Comparison of ENCODE assay signal across 19 mouse cellular contexts in genomic region chr12:45975780-45976179, GRCm38 (mm10).
A peak's percentile ranks its signal among the peaks of the same experiment; 100 is the strongest.
DNase-seq lines count a peak whose midpoint lies in the region; ATAC-seq lines count a peak whose summit lies in the region.
"Had no signal": no experiment of that assay in that cellular context is flagged by ENCODE, and none has a peak within 500 bp of the region (broad histone marks: within the 10 kb centered on the region; RNA-seq: fewer than 3 reads in every experiment).

No protein-coding gene starts in this region.

- no peaks in the 10 kb centered on the region for H3K27me3 ChIP-seq in midbrain, embryonic 11.5 days (ENCODE audit: control insufficient read depth, insufficient read depth, low read length)
- H3K27me3 ChIP-seq in midbrain, embryonic 10.5 days (ENCODE audit: low read depth, poor library complexity, severe bottlenecking): no peaks in the 10 kb centered on the region
- H3K27me3 ChIP-seq: CH12.LX, Patski had no signal

- WGBS in midbrain, embryonic 11.5 days: 58% methylated on average over 2 of the region's 2 CpGs
- 68% methylated on average over 2 of the region's 2 CpGs for WGBS in midbrain, embryonic 10.5 days

- no peak overlapping the region for H3K4me3 ChIP-seq in midbrain, embryonic 11.5 days (ENCODE audit: low read depth, low read length)
- no peak overlapping the region for H3K4me3 ChIP-seq in midbrain, embryonic 10.5 days

- H3K27ac ChIP-seq in midbrain, embryonic 11.5 days (ENCODE audit: low read depth, low read length): no peak overlapping the region
- H3K27ac ChIP-seq in midbrain, embryonic 10.5 days (replicated peaks): no peak overlapping the region

- H3K4me1 ChIP-seq in midbrain, embryonic 11.5 days (ENCODE audit: control insufficient read depth, insufficient read depth, low read length): no peaks in the 10 kb centered on the region
- peaks cover 4% of the 10 kb centered on the region; the same call in 1 of the 2 replicates for H3K4me1 ChIP-seq in midbrain, embryonic 10.5 days

- H3K4me2 ChIP-seq in midbrain, embryonic 11.5 days: no peak overlapping the region

- H3K9ac ChIP-seq in midbrain, embryonic 11.5 days (ENCODE audit: low read length): no peak overlapping the region

- peak; percentile 54 for DNase-seq in heart, adult 11 months
- DNase-seq in heart, adult 9 months (ENCODE audit: low spot score in 2 of 2): no peak
- DNase-seq in midbrain, embryonic 11.5 days (ENCODE audit: low spot score, missing footprints): peak; percentile 75
- no peak for DNase-seq in midbrain, embryonic 10.5 days (ENCODE audit: low spot score)
- DNase-seq: adrenal gland, adult 2 months; adrenal gland, adult 8-10 months; adrenal gland, postnatal 10 days; adrenal gland, postnatal 14 days; adrenal gland, postnatal 25 days; adrenal gland, postnatal 36 days; B cell, adult 2 months; cerebellum, adult 11 months; cerebellum, adult 11-12 months; cerebellum, adult 18-20 months had no signal

- no peaks in the 10 kb centered on the region for H3K36me3 ChIP-seq in midbrain, embryonic 11.5 days (ENCODE audit: control insufficient read depth, insufficient read depth, low read length)
- no peaks in the 10 kb centered on the region for H3K36me3 ChIP-seq in midbrain, embryonic 10.5 days
- H3K36me3 ChIP-seq: G1E had no signal

- no peak for ATAC-seq in midbrain, embryonic 11.5 days (ENCODE audit: low FRiP score)
- ATAC-seq: activated CD4-positive, CD25-positive, alpha-beta regulatory T cell, adult 4 months; CD4-positive, CD25-positive, alpha-beta regulatory T cell, adult 4 months; Patski had no signal

- no peaks in the 10 kb centered on the region for H3K9me3 ChIP-seq in midbrain, embryonic 11.5 days (ENCODE audit: control insufficient read depth, low read length)
- no peaks in the 10 kb centered on the region for H3K9me3 ChIP-seq in midbrain, embryonic 10.5 days (replicated peaks)
- H3K9me3 ChIP-seq: G1E had no signal

Comparison
In these comparisons a context has a peak if more than half of its experiments do, and no peak if none do; other contexts are left out.
1. DNase-seq: peak in heart, adult 11 months (single experiment) and midbrain, embryonic 11.5 days (single experiment); none in heart, adult 9 months (0 of 2) and midbrain, embryonic 10.5 days (single experiment).